Mouse (Mus musculus): ENCODE measurements around the gene Ankrd50. TPM values are rescaled to one million over a fixed set of nuclear protein-coding genes. Genes with fewer than 3 reads are reported as not detected.

Ankrd50 gene
- polyA plus RNA-seq (2014; fragmentation: Illumina TruSeq; extraction: RNeasy Lipid Tissue Mini Kit (QIAGEN cat#74804)): 103 TPM

GRCm38 (mm10) chr3:38484191-38485106, at the start of gene Ankrd50:
Gene Ankrd50, minus strand, starts transcription at chr3:38484844.

Measured in ovary, adult 10 weeks (tissue).